Mouse (Mus musculus): ENCODE results near the gene Tmem95. TPM values are rescaled to one million over a fixed set of nuclear protein-coding genes. Genes with fewer than 3 reads are reported as not detected.

The Tmem95 gene
- total and polyA plus RNA-seq, 2 experiments from 2014 or later = not detected

GRCm38 (mm10) chr11:69838714-69839104 is 39.1 kb downstream of the Tmem95 start:
- H3K4me3 ChIP-seq (ENCODE audit: low read depth, low read length) = peak overlapping the region; percentile 64
- peaks cover 33% of the 10 kb centered on the region for H3K27me3 ChIP-seq (ENCODE audit: control insufficient read depth, insufficient read depth, low read length)
- peak overlapping the region; percentile 82 for H3K27ac ChIP-seq (ENCODE audit: low read depth)
- DNase-seq (ENCODE audit: low spot score) (no peak), ATAC-seq (ENCODE audit: insufficient read depth, low read depth) (no peak)
- peaks cover 11% of the 10 kb centered on the region; the same call in 1 of the 2 replicates for H3K4me1 ChIP-seq (ENCODE audit: control insufficient read depth, insufficient read depth)
- TF ChIP-seq CTCF (IDR thresholded peaks at IDR 0.05; ENCODE audit: low read depth) (no peak), EP300 (IDR thresholded peaks at IDR 0.05; ENCODE audit: low read depth) (no peak; the same call in 1 of the 2 replicates)
- no peaks in the 10 kb centered on the region for H3K9me3 ChIP-seq (replicated peaks; ENCODE audit: control insufficient read depth, low read length)
- 2% methylated on average over 7 of the region's 7 CpGs for WGBS
- peak overlapping the region; percentile 70 for H3K9ac ChIP-seq (replicated peaks; ENCODE audit: low read depth, low read length)
- H3K36me3 ChIP-seq (replicated peaks; ENCODE audit: control insufficient read depth, insufficient read depth, low read length) = no peaks in the 10 kb centered on the region
- peak overlapping the region; percentile 83 for H3K4me2 ChIP-seq (ENCODE audit: low read depth, low read length)

- H3K36me3 ChIP-seq (replicated peaks; ENCODE audit: control insufficient read depth, insufficient read depth, low read length) = no peaks in the 10 kb centered on the region
- peak within 1 kb of the TSS; percentile 70 for H3K9ac ChIP-seq (replicated peaks; ENCODE audit: low read depth, low read length)
- H3K9me3 ChIP-seq (replicated peaks; ENCODE audit: control insufficient read depth, low read length) = no peaks in the 10 kb centered on the region
- WGBS = under 1% methylated on average over 34 of the region's 34 CpGs
- 0 out of 2 replicates have a peak, but pooled peaks have one; percentile 1 for TF ChIP-seq CTCF (IDR thresholded peaks at IDR 0.05; ENCODE audit: low read depth)
- TF ChIP-seq EP300 (IDR thresholded peaks at IDR 0.05; ENCODE audit: low read depth) = peak; percentile 75
- DNase-seq (ENCODE audit: low spot score) (peak; percentile 99), ATAC-seq (ENCODE audit: insufficient read depth, low read depth) (peak; percentile 91)
- peak within 1 kb of the TSS; percentile 82 for H3K27ac ChIP-seq (ENCODE audit: low read depth)
- H3K4me3 ChIP-seq (ENCODE audit: low read depth, low read length) = peak within 1 kb of the TSS; percentile 64
- H3K27me3 ChIP-seq (ENCODE audit: control insufficient read depth, insufficient read depth, low read length) = peaks cover 39% of the 10 kb centered on the region
- H3K4me1 ChIP-seq (ENCODE audit: control insufficient read depth, insufficient read depth) = peaks cover 11% of the 10 kb centered on the region; the same call in 1 of the 2 replicates
- H3K4me2 ChIP-seq (ENCODE audit: low read depth, low read length) = peak within 1 kb of the TSS; percentile 83
Observed at GRCm38 (mm10) chr11:69837952-69838713, 39.7 kb downstream of the Tmem95 start, which contains the start of gene Tmem256. Tmem256 (plus strand) TSS chr11:69838514.

GRCm38 (mm10) chr11:69837604-69837951 is 40.2 kb downstream of the Tmem95 start, which contains the start of gene Nlgn2:
Nlgn2 (minus strand) TSS chr11:69837784.
- H3K4me1 ChIP-seq (ENCODE audit: control insufficient read depth, insufficient read depth) = peaks cover 11% of the 10 kb centered on the region; the same call in 1 of the 2 replicates
- WGBS = under 1% methylated on average over 21 of the region's 32 CpGs

GRCm38 (mm10) chr11:69836703-69837576 is 40.9 kb downstream of the Tmem95 start:
- H3K4me2 ChIP-seq (ENCODE audit: low read depth, low read length) = peak overlapping the region; percentile 83
- peaks cover 41% of the 10 kb centered on the region for H3K27me3 ChIP-seq (ENCODE audit: control insufficient read depth, insufficient read depth, low read length)
- peak overlapping the region; percentile 64 for H3K4me3 ChIP-seq (ENCODE audit: low read depth, low read length)
- no peak for DNase-seq (ENCODE audit: low spot score)
- no peak for ATAC-seq (ENCODE audit: insufficient read depth, low read depth)
- TF ChIP-seq EP300 (IDR thresholded peaks at IDR 0.05; ENCODE audit: low read depth) = no peak
- no peak for TF ChIP-seq CTCF (IDR thresholded peaks at IDR 0.05; ENCODE audit: low read depth)
- H3K27ac ChIP-seq (ENCODE audit: low read depth) = peak overlapping the region; percentile 47
- H3K36me3 ChIP-seq (replicated peaks; ENCODE audit: control insufficient read depth, insufficient read depth, low read length) = no peaks in the 10 kb centered on the region
- 3% methylated on average over 50 of the region's 52 CpGs for WGBS
- peak overlapping the region; percentile 56 for H3K9ac ChIP-seq (replicated peaks; ENCODE audit: low read depth, low read length)
- no peaks in the 10 kb centered on the region for H3K9me3 ChIP-seq (replicated peaks; ENCODE audit: control insufficient read depth, low read length)
- H3K4me1 ChIP-seq (ENCODE audit: control insufficient read depth, insufficient read depth) = peaks cover 11% of the 10 kb centered on the region; the same call in 1 of the 2 replicates

More at GRCm38 (mm10) chr11:69837604-69837951, 40.2 kb downstream of the Tmem95 start, which contains the start of gene Nlgn2:
- Histone ChIP-seq H3K9me3 (replicated peaks; ENCODE audit: control insufficient read depth, low read length) (no peaks in the 10 kb centered on the region), H3K4me2 (ENCODE audit: low read depth, low read length) (peak within 1 kb of the TSS; percentile 83), H3K9ac (replicated peaks; ENCODE audit: low read depth, low read length) (peak within 1 kb of the TSS; percentile 70), H3K36me3 (replicated peaks; ENCODE audit: control insufficient read depth, insufficient read depth, low read length) (no peaks in the 10 kb centered on the region), H3K27ac (ENCODE audit: low read depth) (peak within 1 kb of the TSS; percentile 82), H3K27me3 (ENCODE audit: control insufficient read depth, insufficient read depth, low read length) (peaks cover 41% of the 10 kb centered on the region), H3K4me3 (ENCODE audit: low read depth, low read length) (peak within 1 kb of the TSS; percentile 64)
- no peak for DNase-seq (ENCODE audit: low spot score)
- ATAC-seq (ENCODE audit: insufficient read depth, low read depth) = peak; percentile 65
- no peak for TF ChIP-seq EP300 (IDR thresholded peaks at IDR 0.05; ENCODE audit: low read depth)
- TF ChIP-seq CTCF (IDR thresholded peaks at IDR 0.05; ENCODE audit: low read depth) = no peak; the same call in 1 of the 2 replicates

- no peak overlapping the region for H3K4me3 ChIP-seq (ENCODE audit: low read depth, low read length)
- no peak overlapping the region for H3K27ac ChIP-seq (ENCODE audit: low read depth)
- DNase-seq (ENCODE audit: low spot score) (no peak), ATAC-seq (ENCODE audit: insufficient read depth, low read depth) (no peak)
- peaks cover 41% of the 10 kb centered on the region for H3K27me3 ChIP-seq (ENCODE audit: control insufficient read depth, insufficient read depth, low read length)
- H3K9ac ChIP-seq (replicated peaks; ENCODE audit: low read depth, low read length) = no peak overlapping the region
- WGBS = 18% methylated on average over 4 of the region's 4 CpGs
- H3K36me3 ChIP-seq (replicated peaks; ENCODE audit: control insufficient read depth, insufficient read depth, low read length) = no peaks in the 10 kb centered on the region
- no peak overlapping the region for H3K4me2 ChIP-seq (ENCODE audit: low read depth, low read length)
- H3K9me3 ChIP-seq (replicated peaks; ENCODE audit: control insufficient read depth, low read length) = no peaks in the 10 kb centered on the region
- no peak for TF ChIP-seq CTCF (IDR thresholded peaks at IDR 0.05; ENCODE audit: low read depth)
- TF ChIP-seq EP300 (IDR thresholded peaks at IDR 0.05; ENCODE audit: low read depth) = no peak
- H3K4me1 ChIP-seq (ENCODE audit: control insufficient read depth, insufficient read depth) = peaks cover 11% of the 10 kb centered on the region; the same call in 1 of the 2 replicates
Observed at GRCm38 (mm10) chr11:69835966-69836335, 41.9 kb downstream of the Tmem95 start.
